Mouse (Mus musculus) testis, postnatal 14 days (tissue): ENCODE results near the gene Sympk.
A peak's percentile ranks its signal among the peaks of the same experiment; 100 is the strongest.

Source experiments
- DNase-seq: peaks from one replicate; pipeline ENCODE4 v3.0.0; 2021; ENCODE audit warnings: low spot score

Gene Sympk

DNA sequence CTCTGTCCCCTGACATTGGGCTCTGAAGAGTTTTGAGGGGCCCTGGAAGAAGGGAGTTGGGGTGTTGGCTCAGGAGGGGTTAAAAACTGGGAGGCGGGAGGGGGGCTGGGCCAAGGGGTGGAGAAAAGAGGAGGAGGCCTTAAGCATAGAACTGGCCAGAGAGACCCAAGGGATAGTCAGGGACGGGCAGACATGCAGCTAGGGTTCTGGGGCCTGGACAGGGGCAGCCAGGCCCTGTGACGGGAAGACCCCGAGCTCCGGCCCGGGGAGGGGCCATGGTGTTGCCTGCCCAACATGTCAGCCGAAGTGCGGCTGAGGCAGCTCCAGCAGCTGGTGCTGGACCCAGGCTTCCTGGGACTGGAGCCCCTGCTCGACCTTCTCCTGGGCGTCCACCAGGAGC, 59.5 kb downstream of the Sympk start, which contains the start of gene Dmpk:
Gene Dmpk, plus strand, starts transcription at position 149 of the 400 bp plus-strand sequence.
- no peak for DNase-seq

DNA sequence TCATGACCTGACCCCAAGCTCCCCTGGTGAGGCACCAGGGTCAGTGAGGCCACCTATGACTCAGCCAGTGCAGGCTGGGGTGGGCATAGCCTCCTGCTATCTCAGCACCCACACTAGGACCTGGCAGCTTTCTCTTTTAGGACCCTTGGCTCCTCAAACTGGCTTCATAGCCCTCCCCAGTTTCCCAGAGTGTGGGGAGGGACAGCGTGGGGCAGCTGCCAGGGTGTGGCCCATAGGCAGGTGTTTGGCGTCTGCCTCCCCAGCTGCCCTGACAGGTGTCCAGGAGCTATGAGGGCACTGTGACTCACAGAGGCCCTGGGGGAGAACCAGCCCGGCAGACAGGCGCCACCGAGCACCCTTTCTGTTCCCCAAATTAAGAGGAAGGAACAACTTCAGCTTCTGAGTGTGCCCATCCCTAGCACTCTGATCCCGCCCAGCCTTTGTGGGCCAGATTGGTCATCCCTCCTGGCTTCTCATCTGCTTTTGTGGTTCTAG, 60.1 kb downstream of the Sympk start:
- no peak for DNase-seq

DNA sequence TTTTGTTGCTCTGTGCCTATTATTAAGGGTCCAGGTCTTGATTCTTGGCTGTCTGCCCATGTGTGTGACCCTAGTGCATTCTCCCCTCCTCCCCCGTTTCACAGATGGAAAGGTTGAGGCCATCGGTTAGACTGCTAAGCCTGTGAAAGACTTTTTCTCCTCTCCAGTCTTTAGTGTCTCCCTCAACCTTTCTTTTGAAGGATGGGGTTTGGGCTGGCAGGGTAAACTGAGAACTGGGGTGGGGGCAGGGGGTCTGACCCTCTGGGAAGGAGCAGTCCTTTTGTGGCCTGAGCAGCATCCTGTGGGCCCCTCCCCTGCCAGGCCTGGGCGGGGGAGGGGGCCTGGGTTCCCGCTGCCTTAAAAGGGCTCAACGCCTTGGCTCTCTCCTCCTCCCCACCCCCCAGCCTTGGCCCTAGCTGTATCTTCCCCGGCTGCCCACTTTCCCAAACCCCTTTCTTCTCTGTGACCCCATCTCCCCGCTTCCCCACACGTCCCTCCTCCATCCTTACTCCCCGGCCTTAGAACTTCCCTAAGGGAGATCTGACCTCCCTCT, 60.8 kb downstream of the Sympk start:
- DNase-seq = no peak

DNA sequence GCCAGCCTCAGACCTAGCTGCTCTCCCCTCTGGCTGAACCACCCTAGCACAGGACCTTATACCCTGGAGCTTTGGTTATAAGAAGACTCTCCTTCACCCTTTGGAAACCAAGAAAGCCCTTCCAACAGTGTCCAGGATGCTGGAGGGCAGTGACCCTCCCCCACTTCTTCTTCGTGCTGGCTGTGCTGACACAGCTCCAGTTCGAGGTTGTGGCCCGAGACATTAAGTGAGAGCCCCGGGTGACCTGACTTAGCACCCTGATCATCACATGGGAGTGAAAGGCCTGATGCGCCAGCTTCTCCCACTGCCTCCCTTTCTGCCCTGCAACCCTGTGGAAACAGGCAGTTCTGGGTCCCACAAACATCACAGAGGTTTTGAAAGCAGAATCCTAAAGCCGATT, 61.3 kb downstream of the Sympk start:
- DNase-seq = no peak

DNA sequence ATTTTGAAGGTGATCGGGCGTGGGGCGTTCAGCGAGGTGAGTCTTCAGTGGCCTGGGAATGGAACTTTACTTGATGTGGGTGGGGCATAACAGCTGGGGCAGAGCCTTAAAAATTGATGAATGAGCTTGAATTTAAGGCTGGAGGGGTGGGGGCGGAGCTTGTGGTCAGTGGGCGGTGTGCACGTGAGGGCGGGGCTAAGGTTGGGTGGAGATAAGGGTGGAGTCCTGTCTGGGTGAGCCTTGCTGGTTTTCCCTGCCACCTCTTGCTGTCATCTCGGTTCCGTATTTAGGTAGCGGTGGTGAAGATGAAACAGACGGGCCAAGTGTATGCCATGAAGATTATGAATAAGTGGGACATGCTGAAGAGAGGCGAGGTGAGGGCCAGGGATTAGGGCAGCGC, 61.9 kb downstream of the Sympk start:
- DNase-seq = no peak

DNA sequence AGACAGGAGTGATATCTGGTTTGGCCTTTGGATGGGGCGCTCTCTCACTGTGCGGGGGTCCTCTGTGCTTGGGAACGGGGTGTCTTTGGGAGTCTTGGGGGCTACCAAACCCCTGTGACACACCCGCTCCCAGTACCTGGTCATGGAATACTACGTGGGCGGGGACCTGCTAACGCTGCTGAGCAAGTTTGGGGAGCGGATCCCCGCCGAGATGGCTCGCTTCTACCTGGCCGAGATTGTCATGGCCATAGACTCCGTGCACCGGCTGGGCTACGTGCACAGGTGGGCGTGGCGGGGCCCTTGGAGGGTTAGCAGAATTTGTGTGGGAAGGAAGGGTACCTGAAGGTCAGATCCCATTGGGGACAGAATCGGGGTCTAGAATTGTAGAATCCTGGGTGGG, 62.6 kb downstream of the Sympk start:
- DNase-seq = no peak

DNA sequence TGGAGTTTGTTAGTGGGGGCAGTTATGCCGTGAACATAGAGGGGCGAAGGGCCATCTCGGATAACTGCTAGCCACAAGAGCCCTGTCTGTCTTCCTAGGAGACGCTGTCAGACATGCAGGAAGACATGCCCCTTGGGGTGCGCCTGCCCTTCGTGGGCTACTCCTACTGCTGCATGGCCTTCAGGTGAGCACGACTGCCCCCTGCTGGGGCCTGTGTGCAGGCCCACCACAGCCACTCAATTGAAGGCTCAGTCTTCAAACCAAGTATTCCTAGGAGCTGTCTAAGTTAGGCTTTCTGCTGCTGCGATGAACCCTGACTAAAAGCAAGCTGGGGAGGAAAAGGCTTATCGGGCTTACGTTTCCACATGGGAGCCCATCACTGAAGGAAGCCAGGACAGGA, 64.6 kb downstream of the Sympk start:
- no peak for DNase-seq

DNA sequence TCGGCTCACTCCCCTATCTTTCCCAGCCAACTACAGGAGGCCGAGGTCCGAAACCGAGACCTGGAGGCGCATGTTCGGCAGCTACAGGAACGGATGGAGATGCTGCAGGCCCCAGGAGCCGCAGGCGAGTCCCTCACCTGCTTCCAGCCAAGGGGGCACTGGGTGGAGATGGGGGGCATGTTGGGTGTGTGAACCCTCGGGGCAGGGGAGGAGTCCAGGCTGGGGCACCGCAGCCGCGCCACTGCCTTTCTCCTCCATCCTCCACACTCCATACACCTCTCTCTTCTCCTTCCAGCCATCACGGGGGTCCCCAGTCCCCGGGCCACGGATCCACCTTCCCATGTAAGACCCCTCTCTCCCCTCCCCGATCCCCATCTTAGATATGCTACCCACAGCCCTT, 67.7 kb downstream of the Sympk start:
- no peak for DNase-seq

DNA sequence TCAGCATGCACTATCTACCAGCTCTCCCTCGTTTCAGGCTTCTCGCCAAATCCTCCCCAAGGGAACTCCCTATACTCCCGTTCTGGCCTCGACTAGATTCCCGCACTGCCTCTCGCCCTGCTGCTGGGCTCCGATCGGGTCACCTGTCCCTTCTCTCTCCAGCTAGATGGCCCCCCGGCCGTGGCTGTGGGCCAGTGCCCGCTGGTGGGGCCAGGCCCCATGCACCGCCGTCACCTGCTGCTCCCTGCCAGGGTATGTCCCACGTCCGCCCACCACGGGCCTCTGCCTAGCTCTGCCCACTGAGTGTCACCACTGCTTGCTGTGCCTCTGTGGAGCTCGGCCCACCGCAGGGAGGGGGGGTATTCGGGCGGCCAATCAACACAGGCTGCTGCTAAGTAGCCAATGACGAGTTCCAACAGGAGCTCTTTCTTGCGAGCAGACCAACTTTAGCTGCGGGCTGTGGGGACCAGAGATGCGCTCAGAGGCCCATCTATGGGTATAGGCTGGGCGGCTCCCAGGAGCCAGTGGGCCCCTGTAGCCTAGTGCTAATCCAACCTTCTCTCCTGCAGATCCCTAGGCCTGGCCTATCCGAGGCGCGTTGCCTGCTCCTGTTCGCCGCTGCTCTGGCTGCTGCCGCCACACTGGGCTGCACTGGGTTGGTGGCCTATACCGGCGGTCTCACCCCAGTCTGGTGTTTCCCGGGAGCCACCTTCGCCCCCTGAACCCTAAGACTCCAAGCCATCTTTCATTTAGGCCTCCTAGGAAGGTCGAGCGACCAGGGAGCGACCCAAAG, 68.4 kb downstream of the Sympk start:
- DNase-seq = peak; percentile 72

DNA sequence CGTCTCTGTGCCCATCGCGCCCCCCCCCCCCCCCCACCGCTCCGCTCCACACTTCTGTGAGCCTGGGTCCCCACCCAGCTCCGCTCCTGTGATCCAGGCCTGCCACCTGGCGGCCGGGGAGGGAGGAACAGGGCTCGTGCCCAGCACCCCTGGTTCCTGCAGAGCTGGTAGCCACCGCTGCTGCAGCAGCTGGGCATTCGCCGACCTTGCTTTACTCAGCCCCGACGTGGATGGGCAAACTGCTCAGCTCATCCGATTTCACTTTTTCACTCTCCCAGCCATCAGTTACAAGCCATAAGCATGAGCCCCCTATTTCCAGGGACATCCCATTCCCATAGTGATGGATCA, 69.0 kb downstream of the Sympk start:
- DNase-seq = peak; percentile 75

DNA sequence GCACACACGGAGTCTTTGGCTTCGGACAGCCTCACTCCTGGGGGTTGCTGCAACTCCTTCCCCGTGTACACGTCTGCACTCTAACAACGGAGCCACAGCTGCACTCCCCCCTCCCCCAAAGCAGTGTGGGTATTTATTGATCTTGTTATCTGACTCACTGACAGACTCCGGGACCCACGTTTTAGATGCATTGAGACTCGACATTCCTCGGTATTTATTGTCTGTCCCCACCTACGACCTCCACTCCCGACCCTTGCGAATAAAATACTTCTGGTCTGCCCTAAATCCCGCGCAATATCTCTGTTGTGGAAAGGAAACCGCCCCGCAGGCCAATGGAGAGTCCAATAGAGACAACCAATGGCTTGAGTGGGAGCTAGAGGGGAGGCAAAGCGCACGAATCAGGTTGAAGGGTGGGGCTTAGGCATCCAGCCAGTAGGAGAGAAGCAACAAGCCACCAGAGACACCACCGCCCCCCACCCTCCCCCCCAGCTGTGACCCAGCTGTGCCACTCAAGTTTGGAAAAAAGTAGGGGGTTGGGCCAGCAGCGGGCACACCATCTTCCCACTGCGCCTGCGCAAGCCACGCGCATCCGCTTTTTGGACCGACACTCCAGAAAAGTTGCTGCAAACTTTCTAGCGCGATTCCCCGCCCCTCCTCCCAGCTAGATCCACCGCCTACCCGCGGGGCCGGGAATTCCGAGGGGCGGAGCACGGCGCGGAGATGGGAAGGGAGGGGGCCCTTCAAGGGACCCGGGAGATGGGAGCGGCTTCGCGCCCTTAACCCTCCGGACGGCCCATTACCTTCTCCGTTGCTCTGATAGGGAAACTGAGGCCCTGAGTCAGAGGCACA, 69.6 kb downstream of the Sympk start:
- DNase-seq = peak; percentile 92

DNA sequence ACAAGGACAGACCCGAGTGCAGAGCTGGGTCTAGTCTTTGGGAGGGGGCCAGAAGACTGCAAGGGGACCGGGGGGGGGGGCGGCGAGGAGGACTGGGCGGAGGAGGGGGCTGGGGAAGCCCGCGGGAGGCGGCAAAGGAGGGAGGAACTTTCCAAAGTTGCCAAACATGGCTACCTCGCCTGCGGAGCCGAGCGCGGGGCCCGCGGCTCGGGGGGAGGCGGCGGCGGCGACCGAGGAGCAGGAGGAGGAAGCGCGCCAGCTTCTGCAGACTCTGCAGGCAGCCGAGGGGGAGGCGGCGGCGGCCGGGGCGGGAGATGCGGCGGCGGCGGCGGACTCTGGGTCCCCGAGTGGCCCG, 70.3 kb downstream of the Sympk start, which contains the start of gene Six5:
Gene Six5, plus strand, starts transcription at position 124 of the 355 bp plus-strand sequence.
- no peak for DNase-seq

DNA sequence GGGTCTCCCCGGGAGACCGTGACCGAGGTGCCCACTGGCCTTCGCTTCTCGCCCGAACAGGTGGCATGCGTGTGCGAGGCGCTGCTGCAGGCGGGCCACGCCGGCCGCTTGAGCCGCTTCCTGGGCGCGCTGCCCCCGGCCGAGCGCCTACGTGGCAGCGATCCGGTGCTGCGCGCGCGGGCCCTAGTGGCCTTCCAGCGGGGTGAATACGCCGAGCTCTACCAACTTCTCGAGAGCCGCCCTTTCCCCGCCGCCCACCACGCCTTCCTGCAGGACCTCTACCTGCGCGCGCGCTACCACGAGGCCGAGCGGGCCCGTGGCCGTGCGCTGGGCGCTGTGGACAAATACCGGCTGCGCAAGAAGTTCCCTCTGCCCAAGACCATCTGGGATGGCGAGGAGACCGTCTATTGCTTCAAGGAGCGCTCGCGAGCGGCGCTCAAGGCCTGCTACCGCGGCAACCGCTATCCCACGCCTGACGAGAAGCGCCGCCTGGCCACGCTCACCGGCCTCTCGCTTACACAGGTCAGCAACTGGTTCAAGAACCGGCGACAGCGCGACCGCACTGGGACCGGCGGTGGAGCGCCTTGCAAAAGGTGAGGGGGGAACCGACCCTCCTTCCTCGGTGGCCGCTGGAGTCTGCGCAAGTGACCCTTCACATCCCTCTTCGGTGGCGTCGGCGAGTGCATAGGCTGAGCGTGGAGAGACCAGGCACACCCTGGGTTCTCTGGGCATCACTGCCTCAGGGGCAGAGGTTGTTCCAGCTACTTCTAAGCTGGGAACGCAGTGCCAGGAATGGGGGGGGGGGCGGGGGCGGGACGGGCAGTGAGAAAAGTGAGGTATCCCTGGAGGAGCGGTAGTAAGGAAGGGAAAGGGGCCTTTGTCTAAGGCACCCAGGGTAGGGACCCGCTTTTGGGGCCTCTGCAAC, 70.9 kb downstream of the Sympk start:
- DNase-seq = no peak

DNA sequence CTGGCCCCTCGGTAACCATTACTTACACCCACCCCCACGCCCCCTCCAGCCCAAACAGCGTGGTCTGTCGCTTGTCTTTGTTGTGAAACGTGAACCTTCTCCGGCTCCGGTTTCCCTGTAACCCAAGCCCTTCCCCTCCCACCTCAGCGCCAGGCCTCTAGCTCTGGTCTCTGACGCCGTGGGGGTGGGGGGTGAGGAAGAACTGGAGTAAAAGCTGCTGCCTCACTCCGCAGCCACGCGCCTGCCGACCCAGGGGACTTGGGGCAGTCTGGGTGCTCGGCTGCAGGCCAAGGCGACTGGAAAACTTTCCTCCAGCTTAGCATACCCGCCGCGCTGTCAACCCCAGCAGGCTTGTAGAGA, 71.6 kb downstream of the Sympk start:
- DNase-seq = peak; percentile 73

DNA sequence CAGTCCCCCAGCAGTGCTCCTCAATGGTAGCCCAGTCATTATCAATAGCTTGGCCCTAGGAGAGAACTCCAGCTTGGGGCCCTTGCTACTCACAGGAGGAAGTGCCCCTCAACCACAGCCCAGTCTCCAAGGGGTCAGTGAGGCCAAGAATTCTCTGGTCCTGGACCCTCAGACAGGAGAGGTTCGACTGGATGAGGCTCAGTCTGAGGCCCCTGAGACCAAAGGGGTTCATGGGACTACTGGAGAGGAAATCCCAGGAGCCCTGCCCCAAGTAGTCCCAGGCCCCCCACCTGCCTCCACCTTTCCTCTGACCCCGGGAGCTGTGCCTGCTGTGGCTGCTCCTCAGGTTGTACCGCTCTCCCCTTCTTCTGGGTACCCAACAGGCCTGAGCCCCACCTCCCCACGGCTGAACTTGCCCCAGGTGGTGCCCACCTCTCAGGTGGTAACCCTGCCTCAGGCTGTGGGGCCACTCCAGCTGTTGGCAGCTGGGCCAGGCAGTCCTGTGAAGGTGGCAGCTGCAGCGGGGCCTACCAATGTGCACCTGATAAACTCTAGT, 72.3 kb downstream of the Sympk start:
- DNase-seq = no peak

DNA sequence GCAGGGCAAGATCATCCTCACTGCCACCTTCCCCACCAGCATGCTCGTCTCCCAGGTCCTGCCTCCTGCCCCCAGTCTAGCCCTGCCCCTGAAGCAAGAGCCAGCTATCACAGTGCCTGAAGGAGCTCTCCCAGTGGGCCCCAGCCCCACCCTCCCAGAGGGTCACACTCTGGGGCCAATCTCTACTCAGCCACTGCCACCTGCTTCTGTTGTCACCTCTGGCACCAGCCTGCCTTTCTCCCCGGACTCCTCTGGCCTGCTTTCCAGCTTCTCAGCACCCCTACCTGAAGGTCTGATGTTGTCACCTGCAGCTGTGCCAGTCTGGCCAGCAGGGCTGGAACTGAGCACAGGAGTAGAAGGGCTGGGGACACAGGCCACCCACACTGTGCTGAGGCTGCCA, 73.0 kb downstream of the Sympk start:
- DNase-seq = peak; percentile 23

DNA sequence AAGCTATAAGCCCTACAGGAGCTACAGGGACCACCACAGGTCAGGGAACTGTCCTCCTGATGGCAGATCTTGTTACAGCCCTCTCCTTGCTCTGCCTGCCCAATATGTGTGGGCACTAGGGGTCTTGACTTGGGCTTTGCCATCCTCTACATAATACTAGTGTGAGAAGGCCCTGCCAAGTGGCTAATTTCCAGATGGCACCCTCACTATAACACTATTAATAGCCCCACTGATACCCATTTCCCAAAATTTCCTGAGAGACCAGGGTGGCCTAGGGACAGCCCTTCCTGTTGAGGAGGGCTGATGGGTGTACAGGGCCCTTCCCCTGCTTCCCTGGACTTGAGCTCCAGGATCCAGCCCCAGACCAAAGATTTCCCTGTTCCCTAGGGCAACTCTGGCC, 73.7 kb downstream of the Sympk start:
- DNase-seq = peak; percentile 8

DNA sequence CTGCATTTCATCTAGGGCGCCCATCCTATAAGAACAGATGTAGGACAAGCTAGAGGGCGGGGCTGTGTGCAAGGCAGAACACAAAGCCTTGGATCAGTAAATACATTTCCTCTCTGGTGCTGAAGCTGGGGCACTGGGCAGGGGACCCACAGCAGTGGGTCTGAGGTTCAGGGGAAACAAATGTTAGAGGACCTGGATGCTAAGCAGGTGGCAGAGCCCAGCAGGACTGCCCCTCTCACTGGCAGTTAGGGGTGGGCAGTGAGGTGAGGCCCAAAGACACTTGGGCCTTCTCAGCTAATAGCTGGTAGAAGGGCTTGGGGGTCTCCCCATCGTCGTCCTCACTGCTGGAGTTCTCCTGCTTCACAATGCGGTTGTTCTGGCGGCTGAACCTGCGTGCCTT, 74.6 kb downstream of the Sympk start:
- no peak for DNase-seq

DNA sequence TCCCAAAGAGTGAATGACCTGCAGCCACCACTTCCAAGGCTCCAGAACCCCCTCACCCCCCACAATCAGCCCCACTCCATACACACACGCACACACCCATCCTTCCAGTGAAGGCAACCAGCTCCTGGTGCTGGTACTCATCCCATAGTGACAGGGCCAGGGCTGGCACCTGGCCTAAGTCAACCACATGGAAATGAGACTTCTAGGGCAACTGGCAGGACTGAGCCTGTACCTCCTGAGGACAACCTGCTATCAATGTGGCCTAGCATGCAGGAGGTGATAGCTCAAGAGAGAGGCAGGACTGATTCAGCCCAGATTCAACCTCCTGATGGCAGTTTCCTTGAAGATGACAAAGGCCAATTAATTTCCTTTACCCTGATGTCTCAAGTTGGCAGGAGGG, 76.1 kb downstream of the Sympk start:
- no peak for DNase-seq

DNA sequence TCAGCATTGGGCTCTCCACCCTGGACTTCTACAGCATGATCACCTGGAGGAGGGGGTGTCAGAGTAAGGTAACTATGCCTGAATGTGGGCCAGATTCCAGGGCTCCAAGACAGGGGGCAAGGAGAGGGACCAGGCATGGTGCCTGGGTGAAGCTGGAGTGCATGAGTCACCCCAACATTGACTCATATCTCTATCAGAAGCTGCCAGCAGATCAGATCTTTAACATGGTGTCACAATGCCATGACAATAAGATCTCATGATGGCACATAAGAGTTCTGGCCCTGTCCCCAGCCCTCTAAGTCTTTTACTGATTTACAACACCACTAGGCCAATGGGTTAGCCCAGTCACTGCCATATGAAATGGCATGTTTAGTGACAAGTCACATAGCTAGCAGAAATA, 79.6 kb downstream of the Sympk start:
- no peak for DNase-seq
